Mouse (Mus musculus) lung, adult 18-20 months (tissue): Measurements from ENCODE around the gene Gmfg.

Experiments
- DNase-seq, 2 experiments: peaks; one replicate each; pipeline ENCODE4 v3.0.0; 2022; ENCODE audit warnings: mixed read lengths in 2 of 2

The Gmfg gene

DNA sequence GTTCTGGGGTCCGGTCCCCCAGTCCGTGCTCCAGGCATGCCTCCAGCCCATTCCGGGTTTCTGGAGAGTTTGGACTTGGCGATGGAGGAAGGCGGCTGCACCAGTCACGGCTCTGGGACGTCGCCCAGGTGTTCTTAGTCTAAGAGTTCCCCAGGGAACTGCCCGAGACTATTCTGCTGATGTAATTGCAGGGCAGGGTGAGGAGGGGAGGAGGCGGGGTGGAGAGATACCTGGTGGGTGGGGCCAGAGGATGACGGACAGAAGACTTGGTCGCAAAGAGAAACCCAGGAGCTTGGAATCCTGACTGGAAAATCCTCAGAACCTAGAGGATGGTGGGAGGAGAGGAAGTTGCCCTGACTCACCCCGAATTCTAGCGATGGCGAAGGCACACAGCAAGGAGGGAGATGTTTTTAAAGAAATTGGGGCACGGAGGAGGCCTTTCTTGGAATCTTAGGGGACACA is 50.8 kb downstream of the Gmfg start:
- peak; percentile 49 to 77 for DNase-seq

GRCm38 (mm10) chr7:28490410-28490809 is 53.2 kb downstream of the Gmfg start:
- peak; percentile 65 to 82 for DNase-seq

DNA sequence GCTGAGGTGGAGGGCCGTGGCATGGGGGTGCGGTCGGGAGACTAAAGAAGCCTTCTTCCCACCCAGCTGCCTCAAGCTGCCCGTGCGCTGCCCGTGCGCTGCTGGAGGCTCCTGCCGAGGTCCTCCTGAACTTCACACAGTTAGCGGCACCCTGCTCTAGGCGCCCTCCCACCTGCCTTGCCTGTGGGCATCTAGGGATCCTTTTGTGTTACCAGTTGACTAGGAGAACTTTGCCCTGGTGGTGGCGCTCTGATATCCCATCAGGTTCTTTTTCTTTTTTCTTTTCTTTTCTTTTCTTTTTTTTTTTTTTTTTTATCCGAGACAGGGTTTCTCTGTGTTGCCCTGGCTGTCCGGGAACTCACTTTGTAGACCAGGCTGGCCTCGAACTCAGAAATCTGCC is 53.7 kb downstream of the Gmfg start:
- DNase-seq = no peak

DNA sequence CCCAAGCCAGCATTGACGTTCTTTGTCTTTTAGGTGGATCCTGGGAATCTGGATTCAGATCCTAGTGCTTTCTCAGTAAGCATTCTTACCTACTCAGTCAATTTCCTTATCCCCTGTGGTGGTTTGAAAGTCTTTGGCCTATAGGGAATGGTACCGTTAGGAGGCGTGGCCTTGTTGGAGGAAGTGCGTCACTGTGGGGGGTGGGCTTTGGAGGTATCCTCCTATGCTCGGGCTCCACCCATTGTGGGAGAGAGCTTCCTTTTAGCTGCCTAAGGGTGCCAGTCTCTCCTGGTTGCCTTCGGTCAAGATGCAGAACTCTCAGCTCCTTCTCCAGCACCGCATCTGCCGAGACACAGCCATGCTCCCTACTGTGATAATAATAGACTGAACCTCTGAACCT is 55.1 kb downstream of the Gmfg start:
- DNase-seq = no peak

DNA sequence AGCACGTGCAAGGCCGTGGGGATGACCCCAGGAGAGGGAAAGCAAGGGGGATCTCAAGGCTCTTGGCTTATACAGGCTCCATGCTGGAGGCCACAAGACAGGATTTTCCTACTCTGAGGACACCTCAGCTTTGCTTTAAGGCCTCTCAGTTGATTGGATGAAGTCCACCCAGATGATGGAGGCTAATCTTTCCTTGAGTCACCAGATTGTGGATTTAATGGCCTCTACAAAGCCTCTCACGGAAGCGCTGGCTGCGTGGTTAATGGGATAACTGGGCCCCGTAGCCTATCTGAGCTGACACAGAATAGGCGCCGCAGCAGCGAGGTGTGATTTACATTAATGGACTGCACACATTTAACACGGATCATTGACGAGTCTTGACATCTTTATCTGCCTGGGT is 58.2 kb downstream of the Gmfg start:
- DNase-seq = no peak
